Mouse (Mus musculus): ENCODE data around the gene Twf1. TPM values are rescaled to one million over a fixed set of nuclear protein-coding genes. Genes with fewer than 3 reads are reported as not detected.

The Twf1 gene
- polyA plus RNA-seq, 1 experiment from 2014 or later = 87.4 TPM

GRCm38 (mm10) chr15:94568496-94569182 lies 21.1 kb downstream of the Twf1 start:
- no peaks in the 10 kb centered on the region for H3K36me3 ChIP-seq
- ATAC-seq (ENCODE audit: insufficient number of reproducible peaks, low FRiP score, low TSS enrichment, low read depth) = no peak
- no peaks in the 10 kb centered on the region for H3K9me3 ChIP-seq
- no peaks in the 10 kb centered on the region for H3K4me1 ChIP-seq
- no peak overlapping the region for H3K27ac ChIP-seq
- H3K4me2 ChIP-seq = no peak overlapping the region
- no peaks in the 10 kb centered on the region for H3K27me3 ChIP-seq
- H3K9ac ChIP-seq = no peak overlapping the region
- H3K4me3 ChIP-seq = no peak overlapping the region
- WGBS = 69% methylated on average over 10 of the region's 10 CpGs

GRCm38 (mm10) chr15:94565854-94566253 lies 23.8 kb downstream of the Twf1 start:
- WGBS = 84% methylated on average over 9 of the region's 9 CpGs
- no peaks in the 10 kb centered on the region for H3K27me3 ChIP-seq
- no peak for ATAC-seq (ENCODE audit: insufficient number of reproducible peaks, low FRiP score, low TSS enrichment, low read depth)
- no peaks in the 10 kb centered on the region for H3K36me3 ChIP-seq
- no peaks in the 10 kb centered on the region for H3K9me3 ChIP-seq
- H3K4me2 ChIP-seq = no peak overlapping the region
- H3K4me3 ChIP-seq = no peak overlapping the region
- no peak overlapping the region for H3K27ac ChIP-seq
- H3K9ac ChIP-seq = no peak overlapping the region
- H3K4me1 ChIP-seq = no peaks in the 10 kb centered on the region

GRCm38 (mm10) chr15:94564909-94565308 lies 24.8 kb downstream of the Twf1 start:
- H3K4me1 ChIP-seq = no peaks in the 10 kb centered on the region
- no peaks in the 10 kb centered on the region for H3K36me3 ChIP-seq
- 85% methylated on average over 2 of the region's 2 CpGs for WGBS

GRCm38 (mm10) chr15:94558895-94559656 lies 30.6 kb downstream of the Twf1 start:
- Histone ChIP-seq H3K9ac (no peak overlapping the region), H3K27ac (no peak overlapping the region), H3K9me3 (no peaks in the 10 kb centered on the region), H3K4me1 (no peaks in the 10 kb centered on the region), H3K4me3 (no peak overlapping the region), H3K27me3 (no peaks in the 10 kb centered on the region), H3K4me2 (no peak overlapping the region), H3K36me3 (no peaks in the 10 kb centered on the region)
- 78% methylated on average over 17 of the region's 17 CpGs for WGBS
- ATAC-seq (ENCODE audit: insufficient number of reproducible peaks, low FRiP score, low TSS enrichment, low read depth) = no peak

More at GRCm38 (mm10) chr15:94564909-94565308, 24.8 kb downstream of the Twf1 start:
- no peak for ATAC-seq (ENCODE audit: insufficient number of reproducible peaks, low FRiP score, low TSS enrichment, low read depth)
- no peaks in the 10 kb centered on the region for H3K9me3 ChIP-seq
- no peak overlapping the region for H3K4me2 ChIP-seq
- H3K27ac ChIP-seq = no peak overlapping the region
- no peak overlapping the region for H3K9ac ChIP-seq
- H3K4me3 ChIP-seq = no peak overlapping the region
- no peaks in the 10 kb centered on the region for H3K27me3 ChIP-seq

GRCm38 (mm10) chr15:94557442-94557841 lies 32.2 kb downstream of the Twf1 start:
- H3K4me1 ChIP-seq = no peaks in the 10 kb centered on the region
- no peak overlapping the region for H3K4me3 ChIP-seq
- no peak overlapping the region for H3K27ac ChIP-seq
- no peaks in the 10 kb centered on the region for H3K27me3 ChIP-seq
- no peak; the same call in 1 of the 2 replicates for ATAC-seq (ENCODE audit: insufficient number of reproducible peaks, low FRiP score, low TSS enrichment, low read depth)
- no peaks in the 10 kb centered on the region for H3K9me3 ChIP-seq
- H3K9ac ChIP-seq = no peak overlapping the region
- no peaks in the 10 kb centered on the region for H3K36me3 ChIP-seq
- H3K4me2 ChIP-seq = no peak overlapping the region
- WGBS = 19% methylated on average over 7 of the region's 7 CpGs

GRCm38 (mm10) chr15:94553536-94553935 lies 36.2 kb downstream of the Twf1 start:
- H3K36me3 ChIP-seq = peaks cover 8% of the 10 kb centered on the region; the same call in 1 of the 2 replicates
- no peaks in the 10 kb centered on the region for H3K27me3 ChIP-seq
- WGBS = 92% methylated on average over 9 of the region's 9 CpGs
- H3K4me1 ChIP-seq = no peaks in the 10 kb centered on the region
- no peak overlapping the region for H3K4me2 ChIP-seq
- ATAC-seq (ENCODE audit: insufficient number of reproducible peaks, low FRiP score, low TSS enrichment, low read depth) = no peak
- no peak overlapping the region for H3K4me3 ChIP-seq
- H3K9me3 ChIP-seq = no peaks in the 10 kb centered on the region
- no peak overlapping the region for H3K9ac ChIP-seq
- H3K27ac ChIP-seq = no peak overlapping the region

GRCm38 (mm10) chr15:94544844-94545243 lies 44.8 kb downstream of the Twf1 start:
- H3K4me3 ChIP-seq = no peak overlapping the region
- peaks cover 5% of the 10 kb centered on the region; the same call in 1 of the 2 replicates for H3K36me3 ChIP-seq
- no peak overlapping the region for H3K4me2 ChIP-seq
- peaks cover 4% of the 10 kb centered on the region for H3K4me1 ChIP-seq
- H3K27me3 ChIP-seq = no peaks in the 10 kb centered on the region
- no peak for ATAC-seq (ENCODE audit: insufficient number of reproducible peaks, low FRiP score, low TSS enrichment, low read depth)
- H3K9ac ChIP-seq = no peak overlapping the region
- 84% methylated on average over 4 of the region's 4 CpGs for WGBS
- no peaks in the 10 kb centered on the region for H3K9me3 ChIP-seq
- no peak overlapping the region for H3K27ac ChIP-seq

- peaks cover 4% of the 10 kb centered on the region for H3K4me1 ChIP-seq
- peak overlapping the region; percentile 74 for H3K4me3 ChIP-seq
- H3K9me3 ChIP-seq = no peaks in the 10 kb centered on the region
- H3K27me3 ChIP-seq = no peaks in the 10 kb centered on the region
- H3K9ac ChIP-seq = peak overlapping the region; percentile 63
- no peak for ATAC-seq (ENCODE audit: insufficient number of reproducible peaks, low FRiP score, low TSS enrichment, low read depth)
- 41% methylated on average over 9 of the region's 9 CpGs for WGBS
- peak overlapping the region; percentile 86 for H3K27ac ChIP-seq
- 0 out of 2 replicates have a peak, but pooled peaks cover 5% of the 10 kb centered on the region for H3K36me3 ChIP-seq
- peak overlapping the region; percentile 79 for H3K4me2 ChIP-seq
These were observed 45.5 kb downstream of the Twf1 start for GRCm38 (mm10) chr15:94544052-94544636.

GRCm38 (mm10) chr15:94543409-94544051 lies 46.2 kb downstream of the Twf1 start, which contains the start of the genes Pus7l and Irak4:
Pus7l (minus strand) TSS chr15:94543547.
Irak4 (plus strand) TSS chr15:94543643.
- peak; percentile 97 for ATAC-seq (ENCODE audit: insufficient number of reproducible peaks, low FRiP score, low TSS enrichment, low read depth)
- peak within 1 kb of the TSS; percentile 86 for H3K27ac ChIP-seq
- H3K4me3 ChIP-seq = peak within 1 kb of the TSS; percentile 74
- under 1% methylated on average over 45 of the region's 45 CpGs for WGBS
- 0 out of 2 replicates have a peak, but pooled peaks cover 3% of the 10 kb centered on the region for H3K36me3 ChIP-seq
- peak within 1 kb of the TSS; percentile 63 for H3K9ac ChIP-seq
- H3K27me3 ChIP-seq = no peaks in the 10 kb centered on the region
- no peaks in the 10 kb centered on the region for H3K9me3 ChIP-seq
- H3K4me1 ChIP-seq = peaks cover 4% of the 10 kb centered on the region
- H3K4me2 ChIP-seq = peak within 1 kb of the TSS; percentile 79

- Histone ChIP-seq H3K4me1 (peaks cover 4% of the 10 kb centered on the region), H3K4me3 (peak overlapping the region; percentile 74), H3K9ac (peak overlapping the region; percentile 63), H3K4me2 (peak overlapping the region; percentile 79), H3K27me3 (no peaks in the 10 kb centered on the region), H3K36me3 (0 out of 2 replicates have a peak, but pooled peaks cover 3% of the 10 kb centered on the region), H3K27ac (peak overlapping the region; percentile 59; the same call in 1 of the 2 replicates), H3K9me3 (no peaks in the 10 kb centered on the region)
- WGBS = 10% methylated on average over 20 of the region's 22 CpGs
- ATAC-seq (ENCODE audit: insufficient number of reproducible peaks, low FRiP score, low TSS enrichment, low read depth) = peak; percentile 70
These were observed 46.9 kb downstream of the Twf1 start for GRCm38 (mm10) chr15:94542567-94543408.

GRCm38 (mm10) chr15:94539296-94539695 lies 50.4 kb downstream of the Twf1 start:
- H3K36me3 ChIP-seq = 0 out of 2 replicates have a peak, but pooled peaks cover 3% of the 10 kb centered on the region
- no peak overlapping the region for H3K9ac ChIP-seq
- 87% methylated on average over 3 of the region's 3 CpGs for whole genome bisulfite sequencing
- H3K27me3 ChIP-seq = no peaks in the 10 kb centered on the region
- H3K4me2 ChIP-seq = no peak overlapping the region
- H3K9me3 ChIP-seq = no peaks in the 10 kb centered on the region
- H3K4me1 ChIP-seq = peaks cover 4% of the 10 kb centered on the region
- no peak for ATAC-seq (ENCODE audit: insufficient number of reproducible peaks, low FRiP score, low TSS enrichment, low read depth)
- no peak overlapping the region for H3K4me3 ChIP-seq
- H3K27ac ChIP-seq = no peak overlapping the region

Data from limb, embryonic 15.5 days (tissue).